Mouse (Mus musculus) v-Abl transformed pro-B cells (cell line): ENCODE data around the gene Neu1.
"Not testable (repeated sequence)": the region's sequence is repeated elsewhere in the genome, so short reads cannot be mapped to it uniquely, and the experiment has no call there.

ENCODE experiments used
- in situ Hi-C, 2 experiments: fragments of 400-800 bp; cut with MboI; formaldehyde crosslinking; loops; one replicate each; pipeline ENCODE4 v1.15.1; 2025; ENCODE audit not compliant: unreplicated experiment in 2 of 2

The Neu1 gene

GRCm38 (mm10) chr17:34943128-34943815 is 12.2 kb downstream of the Neu1 start:
- in situ Hi-C loops = loop anchor here in 1 of 2 experiments (25.0 kb wide), 1 partner anchor 306 kb away; the partner anchor contains the start of genes Atf6b, Fkbpl, Ppt2 and Prrt1

- in situ Hi-C loops = loop anchor here in 1 of 2 experiments (25.0 kb wide), 1 partner anchor 307 kb away; the partner anchor contains the start of genes Atf6b, Fkbpl, Ppt2 and Prrt1
Observed at GRCm38 (mm10) chr17:34944362-34944761, 13.3 kb downstream of the Neu1 start.

- in situ Hi-C loops = loop anchor here (5.0 to 25.0 kb wide), 4 partner anchors 34 to 309 kb away; partner anchors contain the start of genes Slc44a4 (in 2 of the 2), Atf6b (in 1 of the 2), Fkbpl (in 1 of the 2) and Lsm2 (in 1 of the 2)
Observed at GRCm38 (mm10) chr17:34946486-34947140, 15.6 kb downstream of the Neu1 start.

DNA sequence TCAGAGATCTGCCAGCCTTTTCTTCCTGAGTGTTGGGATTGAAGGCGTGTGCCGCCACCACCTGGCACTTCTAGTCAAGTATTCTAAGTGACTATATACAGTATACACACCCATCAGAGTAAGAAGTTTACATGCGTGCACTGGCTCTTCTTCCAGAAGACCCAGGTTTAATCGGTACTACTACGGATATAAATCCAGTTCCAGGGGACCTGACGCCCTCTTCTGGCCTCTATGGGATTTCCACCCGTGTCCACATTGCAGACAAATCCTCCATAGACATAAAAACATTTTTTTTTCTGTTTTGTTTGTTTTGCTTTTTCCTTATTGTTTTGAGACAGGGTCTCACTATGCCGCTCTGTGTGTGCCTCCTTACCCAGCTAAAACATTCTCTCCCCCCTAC is 16.6 kb downstream of the Neu1 start:
- in situ Hi-C loops = loop anchor here (5.0 to 25.0 kb wide), 4 partner anchors 35 to 310 kb away; partner anchors contain the start of genes Slc44a4 (in 2 of the 2), Atf6b (in 1 of the 2), Fkbpl (in 1 of the 2) and Lsm2 (in 1 of the 2)

DNA sequence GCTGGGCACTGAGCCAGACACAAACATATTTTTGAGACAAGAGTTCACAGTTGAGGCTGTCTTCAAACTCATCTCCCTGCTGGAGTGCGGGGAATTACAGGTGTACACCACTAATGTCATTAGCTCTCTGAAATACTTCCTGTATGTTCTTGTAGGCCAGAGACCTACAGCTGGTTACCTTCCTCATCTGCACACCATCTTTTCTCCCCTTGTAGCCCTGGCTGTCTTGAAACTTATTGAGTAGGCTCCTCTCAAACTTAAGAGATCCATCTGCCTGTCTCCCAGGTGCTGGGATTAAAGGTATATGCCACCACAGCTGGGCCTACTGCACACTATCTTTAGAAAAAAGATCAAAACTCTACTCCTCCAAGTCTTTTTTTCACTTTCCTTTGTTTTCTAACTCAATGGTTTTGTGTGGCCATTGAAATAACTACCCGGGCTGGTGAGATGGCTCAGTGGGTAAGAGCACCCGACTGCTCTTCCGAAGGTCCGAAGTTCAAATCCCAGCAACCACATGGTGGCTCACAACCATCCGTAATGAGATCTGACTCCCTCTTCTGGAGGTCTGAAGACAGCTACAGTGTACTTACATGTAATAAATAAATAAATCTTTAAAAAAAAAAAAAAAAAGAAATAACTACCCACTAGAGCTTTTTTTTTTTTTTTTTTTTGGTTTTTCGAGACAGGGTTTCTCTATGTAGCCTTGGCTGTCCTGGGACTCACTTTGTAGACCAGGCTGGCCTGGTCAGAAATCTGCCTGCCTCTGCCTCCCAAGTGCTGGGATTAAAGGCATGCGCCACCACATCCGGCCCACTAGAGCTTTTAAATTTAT is 17.9 kb downstream of the Neu1 start:
- in situ Hi-C loops = loop anchor here (5.0 to 25.0 kb wide), 4 partner anchors 33 to 312 kb away; partner anchors contain the start of genes Slc44a4 (in 2 of the 2), Atf6b (in 1 of the 2), Fkbpl (in 1 of the 2) and Lsm2 (in 1 of the 2)

DNA sequence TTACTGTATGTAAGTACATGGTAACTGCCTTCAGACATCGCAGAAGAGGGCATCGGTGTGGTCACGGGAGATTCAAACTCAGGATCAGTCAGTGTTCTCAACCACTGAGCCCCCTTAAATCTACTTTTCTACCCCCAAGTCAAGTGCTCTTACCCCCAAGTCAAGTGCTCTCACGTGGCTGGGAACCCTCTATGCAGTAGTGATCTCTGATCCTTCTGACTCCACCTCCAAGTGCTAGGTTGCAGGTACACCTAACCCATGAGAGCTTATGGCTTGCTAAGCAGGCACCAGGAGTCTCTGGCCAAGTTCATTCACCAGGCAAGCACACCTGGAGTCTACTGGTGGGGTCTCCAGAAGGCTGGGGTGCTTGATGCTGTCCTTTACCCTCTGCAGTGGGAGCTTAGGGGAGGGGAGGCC is 18.5 kb downstream of the Neu1 start:
- in situ Hi-C loops = loop anchor here (5.0 to 25.0 kb wide), 4 partner anchors 33 to 312 kb away; partner anchors contain the start of genes Slc44a4 (in 2 of the 2), Atf6b (in 1 of the 2), Fkbpl (in 1 of the 2) and Lsm2 (in 1 of the 2)

DNA sequence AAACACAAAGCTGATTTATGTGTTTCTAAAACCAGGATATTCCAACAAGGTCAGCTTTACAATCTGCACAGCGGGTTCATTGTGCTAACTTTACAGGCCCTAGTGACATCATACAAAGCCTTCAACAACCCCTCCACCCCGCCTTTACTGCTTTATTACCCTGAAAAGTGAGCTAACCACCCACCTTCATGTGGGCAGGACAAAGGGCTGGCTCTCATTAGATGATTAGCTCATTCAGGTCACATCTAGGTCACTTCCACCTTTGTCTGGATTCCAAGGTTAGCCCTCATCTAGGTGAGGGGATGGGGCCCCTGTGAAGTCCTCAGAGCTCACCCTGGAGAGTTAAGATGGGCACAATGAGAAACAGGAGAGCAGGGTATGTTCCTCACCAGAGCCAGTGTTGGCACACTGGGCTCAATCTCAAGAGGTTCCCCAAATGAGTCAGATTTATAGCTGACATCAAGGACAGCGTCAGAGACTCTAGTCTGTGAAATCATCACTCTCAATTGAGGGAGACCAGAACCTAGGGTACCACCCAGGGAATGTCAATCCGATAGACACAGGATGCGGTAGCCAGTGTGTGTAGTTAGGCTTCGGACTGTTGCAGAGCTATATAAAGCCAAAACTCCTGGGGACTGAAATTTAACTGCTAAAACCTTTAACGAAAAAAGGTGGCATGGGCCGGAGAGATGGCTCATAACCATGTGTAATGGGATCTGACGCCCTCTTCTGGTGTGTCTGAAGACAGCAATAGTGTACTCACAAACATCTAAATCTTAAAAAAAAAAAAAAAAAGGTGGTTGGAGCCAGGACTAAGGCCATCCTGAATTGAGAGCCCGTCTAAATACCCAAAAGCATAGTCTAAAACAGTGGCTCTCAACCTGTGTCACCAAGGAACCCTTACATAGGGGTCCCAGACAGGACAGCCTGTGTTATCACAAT is 19.7 kb downstream of the Neu1 start:
- in situ Hi-C loops = loop anchor here in 1 of 2 experiments (5.0 kb wide), 1 partner anchor 37 kb away; no protein-coding TSS in a partner anchor

DNA sequence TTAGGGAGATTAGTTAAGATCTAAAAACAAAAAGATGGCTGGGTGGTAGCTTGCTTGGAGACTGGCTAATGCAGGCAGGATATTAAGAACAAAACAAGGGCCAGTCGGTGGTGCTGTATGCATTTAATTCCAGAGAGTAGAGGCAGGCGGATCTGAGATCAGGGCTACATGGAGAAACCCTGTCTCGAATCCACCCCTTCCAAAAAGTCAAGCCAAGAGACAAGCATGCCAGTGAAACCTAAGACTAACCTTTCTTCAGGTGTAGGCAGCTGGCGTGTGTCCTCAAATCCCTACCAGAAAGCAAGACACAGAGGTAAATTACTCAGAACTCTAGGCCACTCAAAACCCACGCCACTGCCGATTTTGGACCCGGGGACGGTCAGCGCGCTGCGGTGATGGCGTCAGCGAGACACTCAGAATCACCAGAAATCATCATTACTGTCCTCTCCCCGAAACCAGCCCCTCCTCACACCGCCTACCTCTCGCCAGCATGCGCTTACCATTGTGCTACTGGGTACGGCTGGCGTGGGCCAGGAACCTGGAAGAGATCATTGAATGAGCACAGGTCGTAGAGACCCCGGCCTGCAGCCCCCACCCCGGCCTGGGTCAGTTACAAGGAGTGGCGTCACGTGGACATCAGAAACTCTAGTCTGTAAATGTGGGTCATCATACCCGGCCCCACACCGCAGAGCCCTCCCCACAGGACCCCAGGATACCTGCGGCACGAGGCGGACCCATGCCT is 20.8 kb downstream of the Neu1 start:
- in situ Hi-C loops = loop anchor here in 1 of 2 experiments (5.0 kb wide), 1 partner anchor 35 kb away; no protein-coding TSS in a partner anchor

GRCm38 (mm10) chr17:34952378-34953040 is 21.5 kb downstream of the Neu1 start:
- in situ Hi-C loops = loop anchor here in 1 of 2 experiments (5.0 kb wide), 1 partner anchor 35 kb away; no protein-coding TSS in a partner anchor

DNA sequence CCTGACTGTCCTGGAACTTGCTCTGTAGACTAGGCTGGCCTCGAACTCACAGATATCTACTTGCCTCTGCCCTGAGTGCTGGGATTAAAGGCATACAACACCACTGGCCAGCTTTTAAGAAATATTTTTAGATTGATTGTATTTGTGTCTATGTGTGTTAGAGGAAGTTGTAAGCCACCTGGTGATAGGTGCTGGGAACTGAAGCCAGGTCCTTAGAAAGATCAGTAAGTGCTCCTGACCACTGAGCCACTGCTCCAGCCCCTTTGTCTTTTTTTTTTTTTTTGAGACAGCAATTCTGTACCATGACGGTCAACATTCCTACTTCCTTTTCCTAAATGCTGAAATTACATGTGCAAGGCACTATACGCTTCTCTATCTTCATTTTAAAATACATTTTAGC is 22.2 kb downstream of the Neu1 start:
- in situ Hi-C loops = loop anchor here in 1 of 2 experiments (5.0 kb wide), 1 partner anchor 34 kb away; no protein-coding TSS in a partner anchor

- in situ Hi-C loops = loop anchor here in 1 of 2 experiments (5.0 kb wide), 1 partner anchor 33 kb away; no protein-coding TSS in a partner anchor
Observed at GRCm38 (mm10) chr17:34953904-34954303, 22.9 kb downstream of the Neu1 start.

DNA sequence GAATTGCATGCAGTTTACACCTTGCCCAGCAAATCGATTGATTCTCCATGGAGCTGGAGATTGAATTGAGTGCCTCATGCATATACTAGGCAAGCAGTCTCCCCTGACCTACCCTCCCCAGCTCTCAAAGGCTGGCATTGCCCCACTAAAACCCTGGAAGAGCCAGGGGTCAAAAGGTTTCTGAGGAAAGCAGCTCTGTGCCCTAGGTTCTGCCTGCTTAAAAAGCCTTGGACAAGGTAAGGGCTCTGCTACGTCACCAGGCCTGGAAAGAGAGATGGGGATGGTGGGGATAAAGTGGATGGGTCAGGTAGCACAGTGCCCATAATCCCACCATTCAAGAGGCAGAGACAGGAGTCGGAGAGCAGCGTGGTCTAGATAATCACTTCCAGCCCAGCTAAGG is 23.8 kb downstream of the Neu1 start:
- in situ Hi-C loops = loop anchor here in 1 of 2 experiments (5.0 kb wide), 1 partner anchor 32 kb away; no protein-coding TSS in a partner anchor

- in situ Hi-C loops = no loop called here
Observed at GRCm38 (mm10) chr17:34955884-34956283, 24.8 kb downstream of the Neu1 start.

- in situ Hi-C loops = no loop called here
Observed at GRCm38 (mm10) chr17:34956340-34956739, 25.3 kb downstream of the Neu1 start.

GRCm38 (mm10) chr17:34957291-34957690 is 26.2 kb downstream of the Neu1 start:
- in situ Hi-C loops = not testable (repeated sequence)

GRCm38 (mm10) chr17:34957966-34958365 is 26.9 kb downstream of the Neu1 start:
- in situ Hi-C loops = not testable (repeated sequence)

GRCm38 (mm10) chr17:34958734-34959129 is 27.7 kb downstream of the Neu1 start:
- in situ Hi-C loops = not testable (repeated sequence)
